Mouse (Mus musculus) cortical plate, adult 2 months (tissue): Measurements from ENCODE around the gene 1700092M07Rik. TPM values are rescaled to one million over a fixed set of nuclear protein-coding genes. Genes with fewer than 3 reads are reported as not detected.
"Not testable (repeated sequence)": the region's sequence is repeated elsewhere in the genome, so short reads cannot be mapped to it uniquely, and the experiment has no call there.

Source experiments
- H3K27ac ChIP-seq: fragments of 200-500 bp; 2 replicates; pipeline ENCODE4 v1.5.1; 2012; ENCODE audit warnings: low read length, control low read depth, inconsistent platforms; ENCODE audit not compliant: insufficient read depth
- H3K4me1 ChIP-seq: fragments of 200-500 bp; 2 replicates; pipeline ENCODE4 v1.6.1; 2011; ENCODE audit warnings: low read length; ENCODE audit not compliant: control insufficient read depth, insufficient read depth
- H3K4me3 ChIP-seq: fragments of 200-500 bp; 2 replicates; pipeline ENCODE4 v1.5.1; 2011; ENCODE audit warnings: mild to moderate bottlenecking, low read length, control low read depth; ENCODE audit not compliant: insufficient read depth
- CTCF ChIP-seq: fragments of 200-500 bp; IDR thresholded peaks from 2 replicates; pipeline ENCODE4 v1.5.1; 2011; ENCODE audit warnings: mild to moderate bottlenecking, control low read depth, low read length; ENCODE audit not compliant: insufficient read depth; ENCODE audit errors: extremely low read depth
- POLR2A ChIP-seq: fragments of 200-500 bp; IDR thresholded peaks from 2 replicates; pipeline ENCODE4 v1.6.1; 2011; ENCODE audit warnings: mild to moderate bottlenecking, low read length, control low read depth; ENCODE audit not compliant: insufficient read depth; ENCODE audit errors: extremely low read depth
- polyA plus RNA-seq: library from polyadenylated mRNA; depleted of rRNA; stranded (reverse); fragments of >200 nt; gene quantifications from 2 replicates; pipeline ENCODE4 v1.2.3, GENCODE M21; 2012

The 1700092M07Rik gene
- polyA plus RNA-seq, 1 experiment, result not detected

DNA sequence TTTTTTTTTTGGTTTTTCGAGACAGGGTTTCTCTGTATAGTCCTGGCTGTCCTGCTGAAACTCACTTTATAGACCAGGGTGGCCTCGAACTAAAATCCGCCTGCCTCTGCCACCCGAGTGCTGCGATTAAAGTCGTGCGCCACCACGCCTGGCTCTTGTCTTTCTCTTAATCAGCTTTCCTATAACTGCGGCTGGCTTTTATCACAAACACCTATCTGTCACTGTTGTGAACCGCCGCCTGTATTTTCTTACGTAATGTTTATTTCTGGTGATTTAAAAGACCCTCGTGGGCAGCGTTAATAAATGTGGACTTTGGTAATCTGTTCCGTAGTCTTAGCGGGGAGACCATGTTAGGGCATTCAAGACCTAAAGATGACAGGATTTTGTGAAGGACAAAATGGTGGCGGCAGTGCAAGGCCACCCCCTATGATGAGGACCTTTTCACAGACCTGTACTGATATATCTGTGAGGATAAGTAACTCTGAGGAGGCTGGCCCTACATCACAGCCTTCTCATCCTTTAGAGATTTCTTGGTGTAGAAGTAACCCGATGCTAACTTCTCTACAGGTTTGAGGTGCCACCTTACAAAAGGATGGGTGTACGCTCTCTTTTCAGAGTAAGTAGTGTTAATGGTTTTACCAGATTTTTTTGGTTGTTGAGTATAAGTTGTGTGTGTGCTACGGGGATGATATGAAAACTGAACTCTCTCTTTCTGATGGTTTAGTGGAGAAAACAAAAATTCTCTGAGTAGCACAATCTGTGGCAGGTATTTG lies 16.8 kb upstream of the 1700092M07Rik start:
- peak overlapping the region; percentile 86 for H3K4me3 ChIP-seq
- 0 out of 2 replicates have a peak, but pooled peaks cover 2% of the 10 kb centered on the region for H3K4me1 ChIP-seq
- peak overlapping the region; percentile 6; the same call in 1 of the 2 replicates for H3K27ac ChIP-seq
- TF ChIP-seq CTCF (no peak), POLR2A (no peak)

DNA sequence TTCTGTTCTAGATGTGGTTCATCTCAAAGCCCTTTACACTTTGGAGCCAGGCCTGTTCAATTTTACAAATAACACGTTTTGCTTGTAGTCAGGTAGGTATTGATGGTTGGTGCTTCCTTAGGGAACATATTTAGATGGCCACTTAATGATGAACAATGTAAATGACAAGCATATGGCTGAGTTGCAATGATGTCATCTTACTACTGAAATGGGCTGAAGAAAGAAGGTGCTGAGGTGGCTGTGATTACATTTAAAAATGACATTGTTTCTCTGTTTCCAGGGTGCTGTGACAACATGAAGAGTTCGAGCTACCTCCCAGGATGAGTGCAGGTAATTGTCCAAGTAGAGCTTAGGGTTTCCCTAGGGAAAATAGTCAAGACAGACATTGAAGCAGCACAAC lies 16.1 kb upstream of the 1700092M07Rik start:
- Histone ChIP-seq H3K4me1 (0 out of 2 replicates have a peak, but pooled peaks cover 2% of the 10 kb centered on the region), H3K27ac (no peak overlapping the region), H3K4me3 (peak overlapping the region; percentile 86; the same call in 1 of the 2 replicates)
- TF ChIP-seq POLR2A (no peak), CTCF (no peak)

DNA sequence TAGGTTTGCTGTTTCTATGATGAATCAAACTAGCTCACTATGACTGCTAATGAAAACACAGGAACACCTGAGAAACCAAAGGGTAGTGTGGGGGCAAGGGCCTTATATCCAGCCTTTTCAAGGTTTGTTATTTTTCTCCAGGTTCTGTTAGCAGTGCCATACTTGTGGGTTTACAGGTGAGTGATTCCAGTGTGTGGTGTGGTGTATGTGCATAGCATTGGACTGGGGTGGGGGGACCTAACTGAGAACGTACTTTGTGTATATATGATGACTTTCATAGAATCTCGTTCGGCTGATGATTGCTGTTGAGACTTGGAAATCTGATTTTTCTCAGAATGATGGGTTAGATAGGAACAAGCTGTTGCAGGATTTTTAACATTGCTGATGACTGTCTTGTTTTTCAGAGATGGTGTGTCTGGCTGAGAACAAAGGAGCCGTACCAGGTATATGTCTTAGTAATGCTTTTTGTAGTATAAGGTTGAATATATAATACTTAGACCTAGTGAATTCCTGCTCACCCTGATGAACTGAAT lies 15.4 kb upstream of the 1700092M07Rik start:
- Histone ChIP-seq H3K4me3 (no peak overlapping the region; the same call in 1 of the 2 replicates), H3K4me1 (0 out of 2 replicates have a peak, but pooled peaks cover 2% of the 10 kb centered on the region), H3K27ac (no peak overlapping the region)
- TF ChIP-seq CTCF (no peak), POLR2A (no peak)

DNA sequence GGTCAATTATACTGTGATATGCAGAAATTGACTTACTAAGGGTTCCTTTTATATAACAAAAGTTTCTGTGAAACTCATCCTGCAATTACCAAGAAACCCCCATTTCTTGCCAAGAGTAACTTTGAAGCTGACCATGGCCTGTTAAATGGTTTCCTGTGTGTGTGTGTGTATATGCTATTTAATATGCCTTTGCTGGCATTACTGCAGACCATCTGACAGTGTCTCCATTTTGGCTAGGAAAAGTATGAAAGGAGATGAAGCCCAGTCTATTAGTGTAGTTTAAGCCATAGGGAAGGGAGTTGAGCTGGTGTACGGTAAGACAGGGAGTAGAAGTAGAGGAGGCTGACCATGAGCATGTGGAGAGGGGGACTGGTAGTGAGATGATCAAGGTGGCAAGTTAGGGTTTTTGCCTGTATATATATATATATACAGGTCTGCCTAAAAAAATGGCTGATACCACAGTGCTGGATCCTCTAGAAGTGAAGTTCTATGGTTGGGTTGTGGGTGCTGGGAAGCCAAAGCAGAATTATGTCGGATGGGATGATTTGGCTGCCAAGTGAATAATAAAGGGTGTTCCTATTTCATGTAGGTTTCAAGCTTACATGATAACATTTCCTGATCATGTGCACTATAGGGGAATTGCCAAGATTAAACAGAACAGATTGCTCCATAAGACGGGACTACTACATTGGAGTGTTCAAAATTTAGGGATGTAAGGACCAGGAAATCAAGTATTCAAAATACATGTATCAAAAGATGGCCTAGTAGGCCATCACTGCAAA lies 13.7 kb upstream of the 1700092M07Rik start:
- TF ChIP-seq CTCF (no peak), POLR2A (no peak)
- Histone ChIP-seq H3K4me3 (no peak overlapping the region), H3K27ac (no peak overlapping the region), H3K4me1 (no peaks in the 10 kb centered on the region)

DNA sequence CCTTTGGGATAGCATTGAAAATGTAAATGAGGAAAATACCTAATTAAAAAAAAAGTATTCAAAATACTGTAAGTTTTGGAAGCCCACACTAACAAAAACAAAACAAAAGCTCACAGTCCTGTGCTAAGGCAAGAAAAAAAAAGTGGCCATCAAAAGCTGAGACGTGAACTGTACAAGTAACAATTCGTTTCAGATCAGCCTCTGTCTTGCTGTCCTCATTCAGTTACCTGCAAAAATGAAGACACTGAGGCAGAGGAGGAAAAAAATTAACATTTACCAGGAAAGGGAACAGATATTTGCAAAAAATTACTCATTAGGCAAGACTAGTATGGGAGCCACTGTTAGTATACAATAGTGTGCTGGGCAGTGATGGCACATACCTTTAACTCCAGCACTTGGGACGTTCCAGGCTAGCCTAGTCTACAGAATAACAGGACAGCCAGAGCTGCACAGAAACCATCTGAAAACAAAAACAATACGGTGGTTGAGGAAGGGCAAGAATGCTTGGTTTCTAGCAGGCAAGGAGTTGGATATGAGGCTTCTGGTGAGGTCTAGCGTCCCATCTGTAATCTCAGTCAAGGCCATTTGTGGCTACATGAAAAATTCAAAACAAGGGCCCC lies 12.9 kb upstream of the 1700092M07Rik start:
- TF ChIP-seq CTCF (no peak), POLR2A (no peak)
- Histone ChIP-seq H3K27ac (no peak overlapping the region), H3K4me3 (no peak overlapping the region), H3K4me1 (no peaks in the 10 kb centered on the region)

DNA sequence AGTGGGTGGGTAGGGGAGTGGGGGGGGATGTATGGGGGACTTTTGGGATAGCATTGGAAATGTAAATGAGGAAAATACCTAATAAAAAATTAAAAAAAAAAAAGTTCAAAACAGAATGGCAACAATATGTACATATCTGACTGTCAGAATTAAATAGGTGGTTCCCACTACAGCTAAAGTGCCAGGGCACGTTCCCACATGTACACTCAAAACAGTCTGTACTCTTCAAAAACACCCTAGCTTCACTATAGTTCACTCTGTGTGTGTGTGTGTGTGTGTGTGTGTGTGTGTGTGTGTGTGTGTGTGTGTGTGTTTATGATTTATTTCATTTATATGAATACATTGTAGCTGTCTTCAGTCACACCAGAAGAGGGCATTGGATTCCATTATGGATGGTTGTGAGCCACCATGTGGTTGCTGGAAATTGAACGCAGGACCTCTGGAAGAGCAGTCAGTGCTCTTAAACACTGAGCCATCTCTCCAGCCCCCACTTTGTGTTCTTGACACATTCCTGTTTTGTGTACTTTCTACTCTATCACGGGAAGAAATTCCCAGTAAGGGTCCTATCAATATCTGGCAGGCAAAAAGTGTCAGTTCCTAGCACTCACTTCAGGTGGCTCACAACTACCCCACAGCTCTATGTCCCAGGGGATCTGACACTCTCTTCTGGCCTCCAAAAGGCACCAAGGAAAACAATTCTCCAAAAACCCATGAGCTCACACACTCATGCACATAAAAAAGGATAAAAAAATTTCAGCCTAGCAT lies 12.0 kb upstream of the 1700092M07Rik start:
- not testable (repeated sequence) for H3K4me3 ChIP-seq, H3K4me1 ChIP-seq, H3K27ac ChIP-seq

DNA sequence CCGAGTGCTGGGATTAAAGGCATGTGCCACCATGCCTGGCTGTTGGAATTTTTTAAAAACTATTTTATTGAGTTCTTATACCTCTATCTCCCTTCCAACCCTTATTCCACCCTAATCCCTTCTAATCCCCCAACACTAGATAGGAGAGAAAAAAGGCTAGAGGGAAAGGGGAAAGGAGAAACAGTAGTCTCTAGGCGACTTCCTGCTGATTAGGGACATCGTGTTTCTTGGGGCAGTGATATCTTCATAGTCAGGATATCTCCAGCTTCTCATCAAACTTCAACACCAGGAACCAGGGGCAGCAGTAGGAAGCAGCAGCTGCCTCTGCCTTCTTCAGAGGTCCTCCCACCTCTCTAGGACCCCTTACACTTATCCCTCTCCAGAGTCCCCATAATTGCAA lies 6.2 kb upstream of the 1700092M07Rik start:
- H3K4me3 ChIP-seq, result no peak overlapping the region
- TF ChIP-seq POLR2A (no peak), CTCF (no peak)
- H3K4me1 ChIP-seq, result no peaks in the 10 kb centered on the region
- no peak overlapping the region for H3K27ac ChIP-seq

DNA sequence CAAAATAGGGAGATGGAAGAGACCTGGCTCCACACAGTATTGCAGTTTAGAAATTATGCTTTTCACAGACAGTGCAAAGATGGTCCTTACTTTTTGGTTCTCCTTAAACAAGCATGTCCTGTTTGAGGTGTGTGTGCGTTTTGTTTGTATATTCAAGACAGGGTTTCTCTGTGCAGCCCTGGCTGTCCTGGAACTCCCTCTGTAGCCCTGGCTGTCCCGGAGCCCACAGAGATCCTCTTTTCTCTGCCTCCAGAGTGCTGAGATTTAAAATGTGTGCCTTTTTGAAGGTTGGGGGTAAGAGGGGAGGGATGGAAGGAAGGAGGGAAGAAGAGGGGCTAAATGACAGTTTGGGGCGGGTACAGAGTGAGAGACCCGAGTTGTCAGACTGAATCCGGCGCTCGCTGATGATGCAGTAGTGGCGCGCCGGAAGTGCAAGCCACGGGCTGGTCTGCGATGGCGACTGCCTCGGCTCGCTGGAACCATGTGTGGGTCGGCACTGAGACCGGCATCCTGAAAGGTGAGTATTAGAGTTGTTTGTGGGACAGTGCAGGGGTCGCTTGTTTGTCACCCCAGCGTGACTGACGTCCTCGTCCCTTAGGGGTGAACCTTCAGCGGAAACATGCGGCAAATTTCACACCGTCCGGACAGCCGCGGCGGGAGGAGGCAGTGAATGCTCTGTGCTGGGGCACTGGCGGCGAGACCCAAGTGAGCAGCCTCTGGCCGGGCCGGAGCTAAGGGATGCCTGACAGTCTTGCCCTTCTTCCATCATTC lies 4.9 kb upstream of the 1700092M07Rik start, which contains the start of gene Wdr74:
TSS of gene Wdr74 (plus strand) at position 439 of the 771 bp plus-strand sequence.
- H3K4me1 ChIP-seq, result no peaks in the 10 kb centered on the region
- TF ChIP-seq POLR2A (peak; percentile 89), CTCF (no peak)
- no peak within 1 kb of the TSS for H3K27ac ChIP-seq
- peak within 1 kb of the TSS; percentile 93 for H3K4me3 ChIP-seq
